Mouse (Mus musculus): ENCODE data around the gene Pomgnt2. TPM values are rescaled to one million over a fixed set of nuclear protein-coding genes. Genes with fewer than 3 reads are reported as not detected.

Pomgnt2 gene
- polyA plus RNA-seq, 1 experiment from 2014 or later, result 8.8 TPM

GRCm38 (mm10) chr9:121947784-121948183, 49.1 kb downstream of the Pomgnt2 start:
- H3K9me3 ChIP-seq (ENCODE audit: control insufficient read depth, low read length), result no peaks in the 10 kb centered on the region
- no peak overlapping the region for H3K9ac ChIP-seq (ENCODE audit: low read depth, low read length)
- H3K4me3 ChIP-seq (ENCODE audit: low read depth, low read length), result no peak overlapping the region
- no peak overlapping the region for H3K4me2 ChIP-seq (replicated peaks; ENCODE audit: low read depth, low read length)
- no peak overlapping the region for H3K27ac ChIP-seq (ENCODE audit: low read depth, low read length)
- no peaks in the 10 kb centered on the region; the same call in 1 of the 2 replicates for H3K4me1 ChIP-seq (replicated peaks; ENCODE audit: control insufficient read depth, insufficient read depth, low read length)
- no peaks in the 10 kb centered on the region for H3K36me3 ChIP-seq (ENCODE audit: control insufficient read depth, insufficient read depth, low read length)
- 16% methylated on average over 4 of the region's 4 CpGs for WGBS
- H3K27me3 ChIP-seq (ENCODE audit: control insufficient read depth, insufficient read depth, low read length), result no peaks in the 10 kb centered on the region
- DNase-seq (ENCODE audit: low spot score) (peak; percentile 61), ATAC-seq (ENCODE audit: low FRiP score) (no peak)

GRCm38 (mm10) chr9:121943628-121944027, 53.3 kb downstream of the Pomgnt2 start:
- Histone ChIP-seq H3K4me1 (replicated peaks; ENCODE audit: control insufficient read depth, insufficient read depth, low read length) (no peaks in the 10 kb centered on the region), H3K4me3 (ENCODE audit: low read depth, low read length) (no peak overlapping the region), H3K4me2 (replicated peaks; ENCODE audit: low read depth, low read length) (no peak overlapping the region), H3K36me3 (ENCODE audit: control insufficient read depth, insufficient read depth, low read length) (no peaks in the 10 kb centered on the region), H3K27me3 (ENCODE audit: control insufficient read depth, insufficient read depth, low read length) (no peaks in the 10 kb centered on the region), H3K9ac (ENCODE audit: low read depth, low read length) (no peak overlapping the region), H3K27ac (ENCODE audit: low read depth, low read length) (no peak overlapping the region), H3K9me3 (ENCODE audit: control insufficient read depth, low read length) (no peaks in the 10 kb centered on the region)
- 92% methylated on average over 3 of the region's 3 CpGs for WGBS
- ATAC-seq (ENCODE audit: low FRiP score) (no peak), DNase-seq (ENCODE audit: low spot score) (no peak)

DNA sequence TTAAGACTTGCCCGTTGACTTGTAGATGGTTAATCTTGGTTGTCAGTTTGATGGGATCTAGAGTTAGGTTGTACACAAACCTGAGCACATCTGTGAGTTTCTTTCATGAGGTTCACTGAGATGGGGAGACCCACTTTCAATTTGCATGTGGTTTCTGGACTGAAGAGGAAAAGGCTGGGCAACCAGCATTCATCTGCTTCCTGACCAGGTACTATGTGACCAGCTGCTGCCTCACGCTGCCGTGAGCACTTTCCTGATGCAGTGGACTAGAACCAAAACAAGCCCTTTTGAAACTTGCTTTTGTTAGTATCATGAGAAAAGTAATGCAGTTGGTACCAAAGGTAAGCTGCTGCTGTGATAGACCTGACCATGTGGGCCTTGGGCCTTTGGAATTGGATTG, 53.9 kb downstream of the Pomgnt2 start:
- H3K9me3 ChIP-seq (ENCODE audit: control insufficient read depth, low read length), result no peaks in the 10 kb centered on the region
- H3K4me2 ChIP-seq (replicated peaks; ENCODE audit: low read depth, low read length), result no peak overlapping the region
- no peaks in the 10 kb centered on the region for H3K27me3 ChIP-seq (ENCODE audit: control insufficient read depth, insufficient read depth, low read length)
- WGBS, result 94% methylated on average over 3 of the region's 3 CpGs
- H3K4me1 ChIP-seq (replicated peaks; ENCODE audit: control insufficient read depth, insufficient read depth, low read length), result no peaks in the 10 kb centered on the region
- H3K4me3 ChIP-seq (ENCODE audit: low read depth, low read length), result no peak overlapping the region
- DNase-seq (ENCODE audit: low spot score) (no peak), ATAC-seq (ENCODE audit: low FRiP score) (no peak)
- no peak overlapping the region for H3K27ac ChIP-seq (ENCODE audit: low read depth, low read length)
- H3K36me3 ChIP-seq (ENCODE audit: control insufficient read depth, insufficient read depth, low read length), result no peaks in the 10 kb centered on the region
- no peak overlapping the region for H3K9ac ChIP-seq (ENCODE audit: low read depth, low read length)

- H3K4me2 ChIP-seq (replicated peaks; ENCODE audit: low read depth, low read length), result peak overlapping the region; percentile 19
- H3K36me3 ChIP-seq (ENCODE audit: control insufficient read depth, insufficient read depth, low read length), result no peaks in the 10 kb centered on the region
- H3K9me3 ChIP-seq (ENCODE audit: control insufficient read depth, low read length), result no peaks in the 10 kb centered on the region
- WGBS, result 59% methylated on average over 21 of the region's 21 CpGs
- no peaks in the 10 kb centered on the region for H3K4me1 ChIP-seq (replicated peaks; ENCODE audit: control insufficient read depth, insufficient read depth, low read length)
- H3K9ac ChIP-seq (ENCODE audit: low read depth, low read length), result peak overlapping the region; percentile 25; the same call in 1 of the 2 replicates
- ATAC-seq (ENCODE audit: low FRiP score) (peak; percentile 47; the same call in 1 of the 2 replicates), DNase-seq (ENCODE audit: low spot score) (no peak)
- peak overlapping the region; percentile 34 for H3K4me3 ChIP-seq (ENCODE audit: low read depth, low read length)
- H3K27ac ChIP-seq (ENCODE audit: low read depth, low read length), result 0 out of 2 replicates have a peak overlapping the region, but pooled peaks have one; percentile 49
- no peaks in the 10 kb centered on the region for H3K27me3 ChIP-seq (ENCODE audit: control insufficient read depth, insufficient read depth, low read length)
These were observed 59.0 kb downstream of the Pomgnt2 start for GRCm38 (mm10) chr9:121937944-121938355.

DNA sequence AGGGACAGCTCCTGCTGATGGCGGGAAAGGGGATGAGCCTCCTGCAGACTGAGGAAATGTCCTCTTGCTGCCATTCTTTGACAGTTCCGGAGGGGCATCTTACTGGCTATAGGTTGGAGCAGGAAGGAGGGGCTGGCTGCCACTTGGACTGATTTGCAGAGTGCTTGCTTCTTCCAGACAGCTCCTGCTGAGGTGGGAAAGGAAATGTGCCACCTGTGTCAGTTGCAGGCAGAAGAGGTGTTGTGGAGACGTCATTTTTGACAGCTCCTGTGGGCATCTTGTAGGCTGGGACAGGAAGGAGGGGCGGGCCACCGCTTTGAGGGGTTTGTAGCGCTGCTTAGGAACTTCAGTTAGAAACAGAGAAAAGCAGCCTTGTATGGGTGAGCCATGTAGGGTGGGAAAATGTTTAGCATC, 59.5 kb downstream of the Pomgnt2 start:
- Histone ChIP-seq H3K9me3 (ENCODE audit: control insufficient read depth, low read length) (no peaks in the 10 kb centered on the region), H3K9ac (ENCODE audit: low read depth, low read length) (no peak overlapping the region), H3K4me2 (replicated peaks; ENCODE audit: low read depth, low read length) (peak overlapping the region; percentile 19), H3K4me3 (ENCODE audit: low read depth, low read length) (peak overlapping the region; percentile 34; the same call in 1 of the 2 replicates), H3K4me1 (replicated peaks; ENCODE audit: control insufficient read depth, insufficient read depth, low read length) (no peaks in the 10 kb centered on the region), H3K36me3 (ENCODE audit: control insufficient read depth, insufficient read depth, low read length) (no peaks in the 10 kb centered on the region), H3K27ac (ENCODE audit: low read depth, low read length) (peak overlapping the region; percentile 49; the same call in 1 of the 2 replicates), H3K27me3 (ENCODE audit: control insufficient read depth, insufficient read depth, low read length) (no peaks in the 10 kb centered on the region)
- peak; percentile 35; the same call in 1 of the 2 replicates for ATAC-seq (ENCODE audit: low FRiP score)
- 62% methylated on average over 6 of the region's 6 CpGs for WGBS
- peak; percentile 31 for DNase-seq (ENCODE audit: low spot score)

DNA sequence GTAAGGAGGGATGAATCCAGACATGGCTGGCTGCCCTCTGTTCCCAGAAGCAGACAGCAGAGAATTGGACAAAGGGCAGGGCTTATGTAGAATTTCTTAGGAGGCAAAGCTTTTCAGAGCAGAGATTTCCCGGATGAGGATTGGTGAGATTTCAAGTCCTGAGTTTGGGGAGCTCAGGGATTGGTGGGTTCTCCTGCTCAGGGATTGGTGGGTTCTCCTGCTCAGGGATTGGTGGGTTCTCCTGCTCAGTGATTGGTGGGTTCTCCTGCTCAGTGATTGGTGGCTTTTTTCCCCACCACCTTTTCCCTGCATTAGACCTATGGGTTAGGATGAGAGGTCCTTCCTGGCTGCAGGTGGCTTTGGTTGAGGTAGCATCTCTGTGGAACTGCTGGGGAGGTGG, 60.0 kb downstream of the Pomgnt2 start:
- Histone ChIP-seq H3K27me3 (ENCODE audit: control insufficient read depth, insufficient read depth, low read length) (no peaks in the 10 kb centered on the region), H3K27ac (ENCODE audit: low read depth, low read length) (no peak overlapping the region), H3K36me3 (ENCODE audit: control insufficient read depth, insufficient read depth, low read length) (no peaks in the 10 kb centered on the region), H3K4me1 (replicated peaks; ENCODE audit: control insufficient read depth, insufficient read depth, low read length) (no peaks in the 10 kb centered on the region), H3K4me3 (ENCODE audit: low read depth, low read length) (no peak overlapping the region), H3K9me3 (ENCODE audit: control insufficient read depth, low read length) (no peaks in the 10 kb centered on the region), H3K9ac (ENCODE audit: low read depth, low read length) (no peak overlapping the region), H3K4me2 (replicated peaks; ENCODE audit: low read depth, low read length) (no peak overlapping the region)
- no peak for DNase-seq (ENCODE audit: low spot score)
- ATAC-seq (ENCODE audit: low FRiP score), result no peak
- 92% methylated on average over 1 of the region's 1 CpGs for WGBS

GRCm38 (mm10) chr9:121934856-121935255, 62.1 kb downstream of the Pomgnt2 start:
- no peaks in the 10 kb centered on the region for H3K36me3 ChIP-seq (ENCODE audit: control insufficient read depth, insufficient read depth, low read length)
- no peaks in the 10 kb centered on the region for H3K27me3 ChIP-seq (ENCODE audit: control insufficient read depth, insufficient read depth, low read length)
- ATAC-seq (ENCODE audit: low FRiP score) (no peak), DNase-seq (ENCODE audit: low spot score) (no peak)
- no peak overlapping the region for H3K27ac ChIP-seq (ENCODE audit: low read depth, low read length)
- no peak overlapping the region for H3K4me3 ChIP-seq (ENCODE audit: low read depth, low read length)
- no peak overlapping the region for H3K9ac ChIP-seq (ENCODE audit: low read depth, low read length)
- no peaks in the 10 kb centered on the region for H3K9me3 ChIP-seq (ENCODE audit: control insufficient read depth, low read length)
- no peak overlapping the region for H3K4me2 ChIP-seq (replicated peaks; ENCODE audit: low read depth, low read length)
- WGBS, result 82% methylated on average over 4 of the region's 4 CpGs
- no peaks in the 10 kb centered on the region for H3K4me1 ChIP-seq (replicated peaks; ENCODE audit: control insufficient read depth, insufficient read depth, low read length)

Other genes with a start within 250 kb of the Pomgnt2 start
- 6.0 and 7.2 TPM in 2 replicates for gene Zfp651, start 237.8 kb downstream of the Pomgnt2 start, polyA plus RNA-seq (2014; fragmentation: Nextera tagmentation; extraction: Ambion mirVana)
- gene Klhl40, start 219.5 kb downstream of the Pomgnt2 start, polyA plus RNA-seq (2014; fragmentation: Nextera tagmentation; extraction: Ambion mirVana), result 0.57 and 0.78 TPM in 2 replicates
- not detected in 2 replicates for gene Hhatl, start 204.6 kb downstream of the Pomgnt2 start, polyA plus RNA-seq (2014; fragmentation: Nextera tagmentation; extraction: Ambion mirVana)
- 2.4 and 4.0 TPM in 2 replicates for gene Ccdc13, start 157.6 kb downstream of the Pomgnt2 start, polyA plus RNA-seq (2014; fragmentation: Nextera tagmentation; extraction: Ambion mirVana)
- gene Higd1a, start 138.7 kb downstream of the Pomgnt2 start, polyA plus RNA-seq (2014; fragmentation: Nextera tagmentation; extraction: Ambion mirVana), result 149 and 158 TPM in 2 replicates
- 1.2 and 1.4 TPM in 2 replicates for gene Ackr2, start 98.8 kb downstream of the Pomgnt2 start, polyA plus RNA-seq (2014; fragmentation: Nextera tagmentation; extraction: Ambion mirVana)
- not detected in 2 replicates for gene Cyp8b1, start 80.8 kb downstream of the Pomgnt2 start, polyA plus RNA-seq (2014; fragmentation: Nextera tagmentation; extraction: Ambion mirVana)
- gene Fam198a, start 46.1 kb downstream of the Pomgnt2 start, polyA plus RNA-seq (2014; fragmentation: Nextera tagmentation; extraction: Ambion mirVana), result 0.29 and 0.46 TPM in 2 replicates
- 22.0 and 24.3 TPM in 2 replicates for gene Snrk, start 120.2 kb upstream of the Pomgnt2 start, polyA plus RNA-seq (2014; fragmentation: Nextera tagmentation; extraction: Ambion mirVana)

Measured in hindbrain, embryonic 11.5 days (tissue).